Mouse (Mus musculus) testis, postnatal 14 days (tissue): Measurements from ENCODE around the gene Fam184a.
"Not testable (repeated sequence)": the region's sequence is repeated elsewhere in the genome, so short reads cannot be mapped to it uniquely, and the experiment has no call there.

Experiments used
- DNase-seq: peaks from one replicate; pipeline ENCODE4 v3.0.0; 2021; ENCODE audit warnings: low spot score

Fam184a gene

DNA sequence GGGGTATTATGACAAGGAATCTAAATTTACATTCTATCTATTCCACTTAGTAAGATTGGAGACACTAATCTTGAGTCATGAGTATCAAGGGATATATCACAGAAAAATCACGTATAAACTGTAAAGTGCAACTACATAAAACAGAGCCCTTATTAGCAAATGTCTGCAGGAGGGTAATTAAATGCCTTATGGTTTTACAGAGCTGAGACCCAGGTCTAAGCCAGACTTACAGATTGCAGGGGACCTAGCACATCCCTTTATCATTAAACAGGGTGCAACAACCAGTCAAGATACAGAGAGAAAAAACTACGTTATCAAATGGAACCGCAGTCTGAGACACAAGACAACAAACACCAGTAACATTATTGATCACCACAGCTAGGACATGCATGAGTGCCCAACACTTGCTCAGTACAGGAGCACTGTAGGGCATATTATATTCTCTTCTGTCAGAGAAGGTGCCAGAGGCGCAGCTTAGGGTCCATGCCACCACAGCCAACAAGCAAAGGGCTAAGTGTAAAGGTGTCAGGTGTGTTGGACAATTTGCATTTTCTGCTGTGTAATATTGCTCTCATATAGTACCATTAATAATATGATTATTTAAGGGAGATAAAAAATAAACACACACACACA is 61.9 kb downstream of the Fam184a start:
- DNase-seq: no peak

DNA sequence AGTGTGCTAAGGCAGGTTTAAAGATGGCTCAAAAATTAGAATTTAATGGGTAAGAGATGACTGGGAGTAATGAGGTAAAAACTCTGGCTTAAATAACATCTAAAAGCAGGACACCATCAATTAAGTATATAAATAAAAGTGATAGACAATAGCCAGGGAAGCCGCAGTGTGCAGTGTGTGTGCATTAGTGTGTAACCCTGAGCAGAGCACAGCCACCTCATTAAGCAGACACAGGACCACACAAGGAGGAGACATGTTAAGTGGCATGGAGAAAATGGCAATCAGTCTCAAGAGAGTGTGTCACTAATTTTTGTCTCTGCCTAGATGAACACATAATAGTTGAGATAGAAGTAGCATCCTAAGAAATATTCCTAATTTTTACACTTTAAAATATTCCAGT is 62.4 kb downstream of the Fam184a start:
- DNase-seq: no peak

GRCm38 (mm10) chr10:53687888-53688287 is 63.0 kb downstream of the Fam184a start:
- no peak for DNase-seq

DNA sequence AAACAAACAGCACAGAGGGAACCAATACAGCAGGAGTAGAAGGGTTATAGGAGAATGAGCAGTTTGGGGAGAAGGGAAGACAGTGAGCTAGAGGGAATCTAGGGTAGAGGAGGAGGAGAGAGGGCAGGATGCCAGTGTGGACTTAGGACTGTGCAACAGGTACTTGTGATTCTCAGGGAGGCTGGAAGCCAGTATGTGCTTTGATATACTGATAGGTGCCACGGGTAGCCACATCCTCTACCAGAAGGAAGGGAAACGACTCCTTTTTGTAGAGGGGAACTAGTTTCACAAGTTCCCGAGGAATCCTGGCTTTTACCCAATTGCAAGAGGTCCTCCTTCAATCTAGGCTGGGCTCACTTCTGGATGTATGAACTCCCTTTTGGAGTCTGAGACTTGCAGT is 65.1 kb downstream of the Fam184a start:
- DNase-seq: no peak

DNA sequence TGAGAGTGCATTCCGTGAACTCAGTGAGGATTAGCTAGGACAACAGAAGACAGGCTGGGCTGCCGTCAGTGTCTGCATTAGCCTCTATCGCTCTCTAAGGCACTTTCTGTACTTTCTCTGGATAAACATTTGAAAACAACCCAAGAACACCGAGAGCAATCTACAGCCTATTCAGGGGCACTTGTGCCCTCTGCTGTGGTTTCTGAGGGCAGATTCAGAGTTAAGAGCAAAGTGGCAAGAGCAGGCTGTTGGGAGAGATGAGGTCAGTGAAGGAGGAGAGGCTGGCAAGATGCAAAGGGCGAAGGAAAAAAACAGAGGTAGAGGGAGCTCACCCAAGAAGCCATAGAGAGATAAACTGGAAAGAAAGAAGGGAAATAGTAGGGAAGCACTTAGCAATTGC is 67.7 kb downstream of the Fam184a start:
- DNase-seq: peak; percentile 18

DNA sequence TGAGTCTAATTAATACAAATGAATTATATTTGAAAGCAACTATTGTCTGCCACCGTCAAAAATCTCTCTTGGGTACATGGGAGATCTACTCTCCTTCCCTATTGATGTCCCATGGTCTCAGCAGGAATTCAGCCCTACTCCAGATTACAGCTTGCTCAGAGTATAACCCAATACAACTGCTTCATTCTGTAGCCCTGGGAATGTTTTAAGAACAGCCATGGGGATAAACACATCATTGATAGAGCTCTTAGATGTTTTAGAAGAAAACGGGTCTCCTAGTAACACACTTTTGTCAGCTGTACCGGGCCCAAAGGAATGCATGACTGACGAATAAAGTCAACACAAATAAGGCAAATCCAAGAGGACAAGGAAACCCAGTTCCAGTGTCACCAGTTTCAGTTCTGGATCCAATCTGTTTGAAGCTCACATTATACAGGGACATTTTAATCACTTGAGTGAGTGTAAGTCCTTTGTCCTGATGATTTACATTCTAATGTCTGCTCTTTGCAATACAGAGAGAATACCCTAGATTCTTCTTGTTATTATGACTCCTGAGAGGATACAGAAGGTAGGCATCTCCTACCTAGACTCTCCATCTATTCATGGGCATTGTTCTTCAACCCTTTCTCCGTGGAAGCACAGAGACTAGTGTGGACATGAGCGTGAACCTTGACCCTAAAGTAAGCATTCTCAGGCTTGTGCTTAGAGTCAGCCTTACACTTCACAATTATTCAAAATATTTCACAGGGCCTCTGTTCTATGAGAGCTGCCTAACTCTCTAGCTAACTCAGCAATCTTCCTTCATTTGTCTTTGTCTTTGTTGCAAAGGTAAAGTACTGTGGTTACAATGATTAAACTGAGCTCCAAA is 71.0 kb downstream of the Fam184a start:
- DNase-seq: no peak

DNA sequence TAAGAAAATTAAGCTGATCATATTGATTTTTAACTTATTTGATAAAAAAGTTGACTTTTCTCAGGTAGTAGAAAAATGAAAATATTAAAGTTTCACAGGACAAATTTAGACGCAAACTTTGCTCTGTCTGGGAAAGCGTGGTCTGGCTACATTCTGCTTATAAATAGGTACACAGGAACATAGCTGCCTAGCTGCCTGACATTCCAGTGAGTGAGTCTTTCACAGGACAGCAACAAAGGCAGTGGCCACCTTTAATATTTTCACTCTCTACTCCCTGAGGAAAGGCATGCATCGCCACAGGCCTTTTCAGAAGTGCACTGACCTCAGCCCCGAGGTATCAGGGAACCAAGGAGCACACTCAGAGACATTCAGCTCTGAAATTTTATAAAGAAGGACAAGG is 89.1 kb downstream of the Fam184a start:
- DNase-seq: no peak

DNA sequence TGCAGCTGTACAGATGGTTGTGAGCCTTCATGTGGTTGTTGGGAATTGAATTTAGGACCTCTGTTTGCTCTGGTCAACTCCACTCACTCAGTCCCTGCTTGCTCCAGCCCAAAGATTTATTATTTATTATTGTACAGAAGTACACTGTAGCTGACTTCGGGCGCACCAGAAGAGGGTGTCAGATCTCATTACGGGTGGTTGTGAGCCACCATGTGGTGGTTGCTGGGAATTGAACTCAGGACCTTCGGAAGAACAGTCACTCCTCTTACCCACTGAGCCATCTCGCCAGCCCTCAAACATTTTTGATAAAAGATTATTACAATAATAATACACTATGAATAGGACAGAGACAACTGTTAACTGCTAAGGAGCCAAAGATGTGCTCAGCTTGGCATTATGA is 96.7 kb downstream of the Fam184a start:
- not testable (repeated sequence) for DNase-seq

DNA sequence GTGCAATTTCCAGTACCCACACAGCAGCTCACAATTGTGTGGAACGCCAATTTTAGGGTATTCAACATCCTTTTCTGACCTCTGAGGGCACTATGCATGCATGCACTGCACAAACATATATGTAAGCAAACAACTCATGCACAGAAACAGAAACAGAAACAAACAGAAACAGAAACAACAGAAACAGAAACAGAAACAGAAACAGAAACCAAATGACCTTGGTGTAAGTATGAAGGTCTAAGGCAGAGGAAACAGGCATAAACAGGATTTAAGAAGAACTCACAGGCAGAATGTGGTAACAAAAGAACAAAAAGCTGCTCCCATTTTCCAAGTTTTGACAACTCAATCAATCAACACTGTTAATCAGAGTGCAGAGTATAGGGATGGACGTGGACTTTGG is 100.2 kb downstream of the Fam184a start:
- no peak for DNase-seq

DNA sequence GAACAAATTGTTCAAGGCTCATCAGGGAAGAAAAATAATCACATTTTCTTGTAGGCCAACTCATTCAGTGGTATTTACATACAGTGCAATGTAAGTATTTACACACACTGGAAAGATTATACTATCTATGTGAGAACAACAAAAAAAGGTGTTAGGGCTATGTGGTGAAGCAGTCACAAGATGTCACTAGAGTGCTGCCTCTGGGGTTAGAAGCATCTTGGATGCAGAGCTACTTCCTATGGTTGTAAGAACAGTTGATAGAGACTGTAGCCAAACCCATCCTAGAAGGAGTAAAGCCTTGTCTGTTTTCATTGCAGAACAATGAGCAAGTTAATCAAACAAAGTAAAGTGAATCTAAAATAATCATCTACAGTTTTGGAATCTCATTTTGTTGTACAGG is 109.4 kb downstream of the Fam184a start:
- no peak for DNase-seq

- no peak for DNase-seq
These were observed 115.5 kb downstream of the Fam184a start for GRCm38 (mm10) chr10:53635246-53635971.

DNA sequence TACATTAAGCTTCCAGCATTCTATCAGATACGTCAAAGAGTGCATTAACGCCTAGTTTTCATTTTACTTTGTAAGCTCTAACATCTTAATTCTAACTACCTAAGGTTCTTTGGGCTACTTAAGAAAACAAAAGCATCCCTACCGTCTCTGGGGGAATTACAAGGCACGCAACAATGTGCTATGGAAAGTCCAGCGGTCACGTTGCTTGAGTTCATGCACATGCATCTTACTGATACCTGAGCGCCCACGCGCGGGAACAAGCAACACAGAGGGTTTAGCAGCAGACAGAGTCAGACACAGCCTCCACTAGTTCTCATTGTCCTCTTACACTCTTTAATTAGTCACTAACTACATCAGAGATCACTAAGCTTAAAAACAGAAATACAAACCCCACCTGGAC is 116.8 kb downstream of the Fam184a start:
- no peak for DNase-seq

GRCm38 (mm10) chr10:53630339-53630738 is 120.6 kb downstream of the Fam184a start, which contains the start of gene Mcm9:
TSS of gene Mcm9 (minus strand) at chr10:53630439.
- DNase-seq: not testable (repeated sequence)

GRCm38 (mm10) chr10:53629918-53630250 is 121.0 kb downstream of the Fam184a start:
- DNase-seq: peak; percentile 96

DNA sequence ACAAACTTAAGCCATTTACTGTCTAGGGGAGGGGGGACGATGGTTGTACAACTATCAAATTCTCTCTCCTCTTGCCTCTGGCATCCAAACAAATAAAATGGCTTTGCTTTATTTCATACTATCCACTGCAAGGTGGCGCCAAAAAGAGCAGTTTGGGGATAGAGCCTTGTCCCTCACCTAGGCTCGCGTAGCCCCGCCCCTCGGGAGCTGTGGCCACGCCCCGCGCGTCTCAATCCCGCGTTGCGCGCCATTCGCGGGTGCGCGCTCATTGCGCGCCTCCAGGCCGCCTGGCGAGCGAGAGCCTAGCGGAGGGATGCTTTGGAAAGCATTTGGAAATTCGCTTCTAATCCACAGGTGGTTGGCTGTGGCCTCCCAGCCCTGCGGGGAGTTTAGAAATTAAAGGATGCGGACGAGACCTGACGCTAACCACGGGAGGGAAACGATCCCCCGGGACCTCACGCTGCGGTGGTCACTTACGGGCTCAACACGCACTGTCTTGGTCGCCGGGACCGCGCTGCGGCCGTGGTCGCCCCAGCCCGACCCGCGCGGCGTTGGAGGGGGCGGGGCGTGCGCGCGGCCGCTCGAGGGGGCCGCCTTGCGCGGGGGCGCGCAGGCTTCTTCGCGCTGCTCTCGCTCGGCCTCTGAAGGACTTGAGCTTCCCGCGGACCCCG is 121.5 kb downstream of the Fam184a start:
- peak; percentile 90 for DNase-seq

DNA sequence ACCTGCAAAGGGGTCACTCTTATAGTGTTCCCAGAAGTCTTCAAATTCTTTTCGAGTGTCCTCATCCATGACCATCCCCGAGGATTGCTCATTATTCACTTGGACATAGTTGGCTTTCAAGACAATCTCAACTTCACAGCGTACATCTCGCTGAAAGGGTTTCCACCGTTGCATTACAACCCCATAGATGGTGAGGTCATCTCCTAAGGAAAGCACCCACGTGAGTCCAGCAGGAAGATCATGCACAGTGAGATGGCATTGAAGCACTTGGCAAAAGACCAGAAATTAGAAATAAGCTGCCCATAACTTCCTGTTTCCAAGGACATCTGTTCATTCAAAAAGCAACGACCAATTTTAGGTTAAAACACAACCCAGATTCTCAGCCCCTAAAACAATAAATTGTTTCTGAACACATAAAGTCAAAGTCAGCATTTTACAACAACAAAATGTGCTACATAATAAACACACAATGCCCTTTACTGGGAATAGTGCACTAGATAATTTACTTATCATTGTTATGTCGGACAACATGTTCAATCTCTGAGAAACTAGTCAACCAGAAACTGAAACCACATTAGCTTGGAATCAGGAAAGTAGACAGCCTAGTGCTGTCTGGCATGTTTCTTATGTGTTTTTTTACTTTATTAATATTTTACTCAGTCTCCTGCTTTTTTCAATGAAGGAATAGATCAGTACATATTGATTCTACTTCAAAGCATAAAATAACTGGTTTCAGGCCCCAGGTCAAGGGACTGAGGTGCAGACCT is 134.9 kb downstream of the Fam184a start:
- no peak for DNase-seq

GRCm38 (mm10) chr10:53613955-53614354 is 137.0 kb downstream of the Fam184a start:
- no peak for DNase-seq

- no peak for DNase-seq
These were observed 138.8 kb downstream of the Fam184a start for GRCm38 (mm10) chr10:53612172-53612571.

DNA sequence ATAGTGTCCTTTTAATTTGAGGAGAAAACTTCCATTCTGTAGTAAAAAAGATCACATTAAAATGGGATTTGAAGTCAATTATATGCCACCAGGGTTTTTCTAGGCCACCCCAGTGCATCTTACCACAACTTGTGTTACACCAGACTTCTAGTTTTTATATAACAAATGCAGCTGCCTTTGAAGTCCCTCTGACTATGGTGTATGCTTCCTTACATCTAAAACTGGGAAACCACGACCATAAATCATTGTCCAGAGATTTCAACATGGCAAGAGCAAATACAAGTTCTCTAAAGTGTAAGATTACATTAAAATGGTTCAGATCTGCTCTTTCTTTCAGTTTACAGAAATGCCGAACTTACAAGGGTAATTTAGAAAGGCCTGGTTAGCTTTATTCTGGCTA is 142.6 kb downstream of the Fam184a start:
- DNase-seq: no peak

GRCm38 (mm10) chr10:53605328-53605727 is 145.6 kb downstream of the Fam184a start:
- DNase-seq: no peak

DNA sequence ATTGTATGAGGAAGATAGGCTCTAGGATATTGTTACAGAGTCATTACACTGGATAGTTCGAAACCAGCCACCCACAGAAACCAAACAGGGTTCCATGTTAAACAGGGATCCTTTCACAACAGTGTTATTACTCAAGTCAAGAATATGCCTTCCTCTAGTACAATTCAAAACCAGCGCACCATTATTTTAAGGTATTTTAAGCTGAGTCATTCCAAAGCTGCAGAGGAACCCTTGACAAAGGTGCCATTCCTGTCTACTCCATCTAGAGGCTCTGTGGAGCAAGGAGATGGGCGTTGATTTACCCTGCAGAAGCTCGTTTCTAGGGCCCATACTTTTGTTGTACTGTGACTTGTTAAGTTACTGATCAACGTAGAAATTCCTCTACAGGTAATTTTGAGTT is 152.1 kb downstream of the Fam184a start:
- no peak for DNase-seq
